Mouse (Mus musculus): ENCODE data around the gene Serpina1f. TPM values are rescaled to one million over a fixed set of nuclear protein-coding genes. Genes with fewer than 3 reads are reported as not detected.
"Not testable (repeated sequence)": the region's sequence is repeated elsewhere in the genome, so short reads cannot be mapped to it uniquely, and the experiment has no call there.

The Serpina1f gene
- polyA plus RNA-seq, 1 experiment from 2014 or later = 0.18 TPM

- Histone ChIP-seq H3K4me2 (replicated peaks; ENCODE audit: low read depth) (no peak overlapping the region), H3K9me3 (ENCODE audit: control insufficient read depth) (no peaks in the 10 kb centered on the region), H3K4me1 (replicated peaks; ENCODE audit: control insufficient read depth, insufficient read depth, low read length) (no peaks in the 10 kb centered on the region), H3K27me3 (replicated peaks; ENCODE audit: control insufficient read depth, insufficient read depth, low read length) (no peaks in the 10 kb centered on the region), H3K36me3 (ENCODE audit: control insufficient read depth, insufficient read depth) (no peaks in the 10 kb centered on the region), H3K9ac (ENCODE audit: low read depth, low read length) (no peak overlapping the region), H3K4me3 (ENCODE audit: low read depth, low read length) (no peak overlapping the region), H3K27ac (ENCODE audit: low read depth, low read length) (no peak overlapping the region)
- WGBS = 72% methylated on average over 3 of the region's 3 CpGs
- TF ChIP-seq CTCF (IDR thresholded peaks at IDR 0.05; ENCODE audit: low read depth) = no peak
- ATAC-seq = no peak
Observed at GRCm38 (mm10) chr12:103671483-103671882, 23.8 kb downstream of the Serpina1f start.

- no peaks in the 10 kb centered on the region for H3K9me3 ChIP-seq (ENCODE audit: control insufficient read depth)
- H3K4me3 ChIP-seq (ENCODE audit: low read depth, low read length) = no peak overlapping the region
- no peak for TF ChIP-seq CTCF (IDR thresholded peaks at IDR 0.05; ENCODE audit: low read depth)
- no peaks in the 10 kb centered on the region for H3K27me3 ChIP-seq (replicated peaks; ENCODE audit: control insufficient read depth, insufficient read depth, low read length)
- no peak overlapping the region for H3K27ac ChIP-seq (ENCODE audit: low read depth, low read length)
- no peaks in the 10 kb centered on the region for H3K4me1 ChIP-seq (replicated peaks; ENCODE audit: control insufficient read depth, insufficient read depth, low read length)
- 67% methylated on average over 2 of the region's 2 CpGs for WGBS
- no peak for ATAC-seq
- no peaks in the 10 kb centered on the region for H3K36me3 ChIP-seq (ENCODE audit: control insufficient read depth, insufficient read depth)
- no peak overlapping the region for H3K4me2 ChIP-seq (replicated peaks; ENCODE audit: low read depth)
- H3K9ac ChIP-seq (ENCODE audit: low read depth, low read length) = no peak overlapping the region
Observed at GRCm38 (mm10) chr12:103670964-103671363, 24.4 kb downstream of the Serpina1f start.

GRCm38 (mm10) chr12:103670344-103670743 lies 25.0 kb downstream of the Serpina1f start:
- ATAC-seq = no peak
- 76% methylated on average over 5 of the region's 5 CpGs for WGBS
- H3K9ac ChIP-seq (ENCODE audit: low read depth, low read length) = no peak overlapping the region

GRCm38 (mm10) chr12:103665286-103665685 lies 30.0 kb downstream of the Serpina1f start:
- TF ChIP-seq CTCF (IDR thresholded peaks at IDR 0.05; ENCODE audit: low read depth) = no peak
- WGBS = 74% methylated on average over 3 of the region's 3 CpGs
- ATAC-seq = no peak

More at GRCm38 (mm10) chr12:103670344-103670743, 25.0 kb downstream of the Serpina1f start:
- Histone ChIP-seq H3K4me1 (replicated peaks; ENCODE audit: control insufficient read depth, insufficient read depth, low read length) (no peaks in the 10 kb centered on the region), H3K36me3 (ENCODE audit: control insufficient read depth, insufficient read depth) (no peaks in the 10 kb centered on the region), H3K9me3 (ENCODE audit: control insufficient read depth) (no peaks in the 10 kb centered on the region), H3K27ac (ENCODE audit: low read depth, low read length) (no peak overlapping the region), H3K4me2 (replicated peaks; ENCODE audit: low read depth) (no peak overlapping the region), H3K4me3 (ENCODE audit: low read depth, low read length) (no peak overlapping the region), H3K27me3 (replicated peaks; ENCODE audit: control insufficient read depth, insufficient read depth, low read length) (no peaks in the 10 kb centered on the region)
- no peak for TF ChIP-seq CTCF (IDR thresholded peaks at IDR 0.05; ENCODE audit: low read depth)

GRCm38 (mm10) chr12:103662053-103662452 lies 33.3 kb downstream of the Serpina1f start:
- not testable (repeated sequence) for ATAC-seq; H3K4me1 ChIP-seq (replicated peaks; ENCODE audit: control insufficient read depth, insufficient read depth, low read length); H3K27me3 ChIP-seq (replicated peaks; ENCODE audit: control insufficient read depth, insufficient read depth, low read length); H3K36me3 ChIP-seq (ENCODE audit: control insufficient read depth, insufficient read depth); H3K9me3 ChIP-seq (ENCODE audit: control insufficient read depth); H3K4me2 ChIP-seq (replicated peaks; ENCODE audit: low read depth); H3K4me3 ChIP-seq (ENCODE audit: low read depth, low read length); H3K9ac ChIP-seq (ENCODE audit: low read depth, low read length); H3K27ac ChIP-seq (ENCODE audit: low read depth, low read length)

More at GRCm38 (mm10) chr12:103665286-103665685, 30.0 kb downstream of the Serpina1f start:
- Histone ChIP-seq H3K9me3 (ENCODE audit: control insufficient read depth) (no peaks in the 10 kb centered on the region), H3K27me3 (replicated peaks; ENCODE audit: control insufficient read depth, insufficient read depth, low read length) (no peaks in the 10 kb centered on the region), H3K27ac (ENCODE audit: low read depth, low read length) (no peak overlapping the region), H3K9ac (ENCODE audit: low read depth, low read length) (no peak overlapping the region), H3K4me3 (ENCODE audit: low read depth, low read length) (no peak overlapping the region), H3K36me3 (ENCODE audit: control insufficient read depth, insufficient read depth) (no peaks in the 10 kb centered on the region), H3K4me2 (replicated peaks; ENCODE audit: low read depth) (no peak overlapping the region), H3K4me1 (replicated peaks; ENCODE audit: control insufficient read depth, insufficient read depth, low read length) (no peaks in the 10 kb centered on the region)

- ATAC-seq = no peak
- no peaks in the 10 kb centered on the region for H3K4me1 ChIP-seq (replicated peaks; ENCODE audit: control insufficient read depth, insufficient read depth, low read length)
- no peak overlapping the region for H3K4me3 ChIP-seq (ENCODE audit: low read depth, low read length)
- no peak overlapping the region for H3K4me2 ChIP-seq (replicated peaks; ENCODE audit: low read depth)
- no peak overlapping the region for H3K27ac ChIP-seq (ENCODE audit: low read depth, low read length)
- TF ChIP-seq CTCF (IDR thresholded peaks at IDR 0.05; ENCODE audit: low read depth) = no peak
- no peaks in the 10 kb centered on the region for H3K36me3 ChIP-seq (ENCODE audit: control insufficient read depth, insufficient read depth)
- no peak overlapping the region for H3K9ac ChIP-seq (ENCODE audit: low read depth, low read length)
- no peaks in the 10 kb centered on the region for H3K9me3 ChIP-seq (ENCODE audit: control insufficient read depth)
- H3K27me3 ChIP-seq (replicated peaks; ENCODE audit: control insufficient read depth, insufficient read depth, low read length) = no peaks in the 10 kb centered on the region
- 90% methylated on average over 5 of the region's 5 CpGs for WGBS
Observed at GRCm38 (mm10) chr12:103660076-103660475, 35.3 kb downstream of the Serpina1f start.

- no peak overlapping the region for H3K4me3 ChIP-seq (ENCODE audit: low read depth, low read length)
- H3K4me1 ChIP-seq (replicated peaks; ENCODE audit: control insufficient read depth, insufficient read depth, low read length) = no peaks in the 10 kb centered on the region
- ATAC-seq = no peak
- H3K4me2 ChIP-seq (replicated peaks; ENCODE audit: low read depth) = no peak overlapping the region
- 82% methylated on average over 2 of the region's 2 CpGs for WGBS
- TF ChIP-seq CTCF (IDR thresholded peaks at IDR 0.05; ENCODE audit: low read depth) = no peak
- no peak overlapping the region for H3K27ac ChIP-seq (ENCODE audit: low read depth, low read length)
- H3K36me3 ChIP-seq (ENCODE audit: control insufficient read depth, insufficient read depth) = no peaks in the 10 kb centered on the region
- H3K9ac ChIP-seq (ENCODE audit: low read depth, low read length) = no peak overlapping the region
- no peaks in the 10 kb centered on the region for H3K27me3 ChIP-seq (replicated peaks; ENCODE audit: control insufficient read depth, insufficient read depth, low read length)
- no peaks in the 10 kb centered on the region for H3K9me3 ChIP-seq (ENCODE audit: control insufficient read depth)
Observed at GRCm38 (mm10) chr12:103659171-103659570, 36.2 kb downstream of the Serpina1f start.

Data from intestine, postnatal 0 days (tissue).